Mouse (Mus musculus) myocyte (in vitro differentiated cells): ENCODE measurements around the gene Rela. TPM values are rescaled to one million over a fixed set of nuclear protein-coding genes. Genes with fewer than 3 reads are reported as not detected.
A peak's percentile ranks its signal among the peaks of the same experiment; 100 is the strongest.

Experiments used
- H3K27me3 ChIP-seq: one replicate; pipeline ENCODE4 v1.6.1; 2011; ENCODE audit not compliant: control insufficient read depth, insufficient read depth, insufficient read length
- H3K36me3 ChIP-seq: one replicate; pipeline ENCODE4 v1.6.1; 2011; ENCODE audit not compliant: control insufficient read depth, insufficient read depth
- H3K4me2 ChIP-seq: one replicate; pipeline ENCODE4 v1.6.1; 2011; ENCODE audit warnings: low read depth, control low read depth
- H3K4me3 ChIP-seq: one replicate; pipeline ENCODE4 v1.5.1; 2011; ENCODE audit warnings: mild to moderate bottlenecking, control low read depth, moderate library complexity
- H3K79me2 ChIP-seq: one replicate; pipeline ENCODE4 v1.6.1; 2011; ENCODE audit not compliant: control insufficient read depth, insufficient read depth
- H3ac ChIP-seq: one replicate; pipeline ENCODE4 v1.6.1; 2011; ENCODE audit not compliant: control insufficient read depth, insufficient read length
- CEBPB ChIP-seq: IDR thresholded peaks from 2 replicates; pipeline ENCODE4 v1.6.1; 2011; ENCODE audit warnings: mild to moderate bottlenecking, moderate library complexity; ENCODE audit not compliant: poor library complexity, insufficient read depth, severe bottlenecking
- E2F4 ChIP-seq: IDR thresholded peaks from one replicate; pipeline ENCODE4 v1.6.1; 2011; ENCODE audit warnings: mild to moderate bottlenecking, control low read depth, moderate library complexity; ENCODE audit not compliant: insufficient read depth
- MAX ChIP-seq: IDR thresholded peaks from one replicate; pipeline ENCODE4 v1.6.1; 2011; ENCODE audit warnings: low read depth, mild to moderate bottlenecking, control low read depth
- MYOD1 ChIP-seq, 3 experiments: IDR thresholded peaks; one replicate each; pipeline ENCODE4 v1.6.1; 2011; ENCODE audit warnings: control low read depth in 2 of 3, low read depth in 2 of 3, mild to moderate bottlenecking in 2 of 3, moderate library complexity in 1 of 3; ENCODE audit not compliant: insufficient read length in 2 of 3, control insufficient read depth in 1 of 3
- MYOG ChIP-seq, 3 experiments: IDR thresholded peaks; one replicate each; pipeline ENCODE4 v1.6.1; 2011; ENCODE audit warnings: control low read depth in 2 of 3, low read depth in 2 of 3, mild to moderate bottlenecking in 2 of 3; ENCODE audit not compliant: insufficient read length in 2 of 3, control insufficient read depth in 1 of 3, insufficient read depth in 1 of 3
- POLR2A ChIP-seq: IDR thresholded peaks from one replicate; pipeline ENCODE4 v1.6.1; 2011; ENCODE audit warnings: low read depth, mild to moderate bottlenecking, control low read depth, moderate library complexity; ENCODE audit not compliant: insufficient read length
- POLR2AphosphoS2 ChIP-seq: IDR thresholded peaks from one replicate; pipeline ENCODE4 v1.6.1; 2011; ENCODE audit warnings: low read depth, control low read depth; ENCODE audit not compliant: insufficient read length
- REST ChIP-seq: IDR thresholded peaks from one replicate; pipeline ENCODE4 v1.6.1; 2011; ENCODE audit warnings: mild to moderate bottlenecking, control low read depth, moderate library complexity; ENCODE audit not compliant: insufficient read depth, insufficient read length
- SRF ChIP-seq: IDR thresholded peaks from one replicate; pipeline ENCODE4 v1.6.1; 2011; ENCODE audit warnings: low read depth; ENCODE audit not compliant: control insufficient read depth, insufficient read length
- TCF12 ChIP-seq: IDR thresholded peaks from one replicate; pipeline ENCODE4 v1.6.1; 2011; ENCODE audit warnings: mild to moderate bottlenecking, control low read depth; ENCODE audit not compliant: poor library complexity, insufficient read depth, severe bottlenecking
- TCF3 ChIP-seq: IDR thresholded peaks from one replicate; pipeline ENCODE4 v1.6.1; 2011; ENCODE audit warnings: low read depth, control low read depth; ENCODE audit not compliant: insufficient read length
- USF1 ChIP-seq: IDR thresholded peaks from one replicate; pipeline ENCODE4 v1.6.1; 2011; ENCODE audit warnings: low read depth, mild to moderate bottlenecking, control low read depth, moderate library complexity
- polyA plus RNA-seq: library from polyadenylated mRNA; unstranded; fragments of >200 nt; fragmentation: generic; extraction: Trizol; gene quantifications from one replicate; pipeline ENCODE4 v1.2.1, GENCODE M21; 2012; ENCODE audit warnings: missing spikeins

Rela gene
- polyA plus RNA-seq, 1 experiment: 58.0 TPM

DNA sequence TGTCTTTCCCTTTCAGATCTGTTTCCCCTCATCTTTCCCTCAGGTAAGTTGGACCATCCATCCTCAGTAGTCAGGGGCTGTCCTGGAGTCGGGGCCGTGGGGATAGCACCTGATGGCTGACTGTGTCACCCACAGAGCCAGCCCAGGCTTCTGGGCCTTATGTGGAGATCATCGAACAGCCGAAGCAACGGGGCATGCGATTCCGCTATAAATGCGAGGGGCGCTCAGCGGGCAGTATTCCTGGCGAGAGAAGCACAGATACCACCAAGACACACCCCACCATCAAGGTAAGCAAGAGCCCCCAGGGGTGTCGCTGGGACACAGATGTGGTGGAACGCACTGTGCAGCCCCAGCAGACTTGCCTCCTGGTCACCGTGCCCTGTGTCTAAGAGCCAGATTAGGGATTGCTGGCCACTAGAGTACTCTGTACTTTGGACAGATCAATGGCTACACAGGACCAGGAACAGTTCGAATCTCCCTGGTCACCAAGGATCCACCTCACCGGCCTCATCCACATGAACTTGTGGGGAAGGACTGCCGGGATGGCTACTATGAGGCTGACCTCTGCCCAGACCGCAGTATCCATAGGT is 1.2 kb downstream of the Rela start:
- no peak for TF ChIP-seq MYOG (IDR thresholded peaks at IDR 0.05; ENCODE audit: control insufficient read depth in 1 of 3, insufficient read depth in 1 of 3, insufficient read length in 2 of 3, low read depth in 2 of 3)
- no peak for TF ChIP-seq SRF
- no peak for TF ChIP-seq USF1
- TF ChIP-seq MYOD1 (IDR thresholded peaks at IDR 0.05; ENCODE audit: control insufficient read depth in 1 of 3, insufficient read length in 2 of 3, low read depth in 2 of 3): no peak
- TF ChIP-seq TCF3: no peak
- no peak for TF ChIP-seq CEBPB
- no peak for TF ChIP-seq POLR2A
- no peak for TF ChIP-seq TCF12
- TF ChIP-seq POLR2AphosphoS2: no peak
- TF ChIP-seq REST: no peak
- TF ChIP-seq E2F4: no peak
- Histone ChIP-seq H3K4me2 (peak overlapping the region; percentile 78), H3K79me2 (peaks cover 12% of the 10 kb centered on the region), H3K36me3 (peaks cover 28% of the 10 kb centered on the region), H3K27me3 (no peaks in the 10 kb centered on the region), H3ac (peak overlapping the region; percentile 73), H3K4me3 (peak overlapping the region; percentile 55)

DNA sequence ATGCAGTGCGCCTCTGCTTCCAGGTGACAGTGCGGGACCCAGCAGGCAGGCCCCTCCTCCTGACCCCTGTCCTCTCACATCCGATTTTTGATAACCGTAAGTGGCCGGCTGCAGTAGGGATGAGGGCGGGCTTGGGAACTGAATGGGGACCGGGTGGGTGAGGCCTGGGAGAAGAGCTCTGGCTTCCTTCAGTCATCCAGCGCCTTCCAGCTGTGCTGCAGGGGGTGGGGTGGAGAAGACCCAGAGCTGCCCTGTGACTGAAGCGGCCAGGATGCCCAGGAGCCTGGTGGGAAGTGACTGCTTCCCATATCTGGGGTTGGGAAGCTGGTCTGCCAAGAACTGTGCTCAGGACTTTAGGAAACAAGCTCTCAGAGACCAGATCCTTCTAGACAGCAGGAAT is 3.1 kb downstream of the Rela start:
- Histone ChIP-seq H3K79me2 (peaks cover 12% of the 10 kb centered on the region), H3K36me3 (peaks cover 45% of the 10 kb centered on the region), H3K4me3 (no peak overlapping the region), H3K27me3 (no peaks in the 10 kb centered on the region), H3ac (no peak overlapping the region), H3K4me2 (no peak overlapping the region)
- no peak for TF ChIP-seq MYOD1 (IDR thresholded peaks at IDR 0.05; ENCODE audit: control insufficient read depth in 1 of 3, insufficient read length in 2 of 3, low read depth in 2 of 3)
- no peak for TF ChIP-seq SRF
- TF ChIP-seq CEBPB: no peak
- TF ChIP-seq POLR2AphosphoS2: no peak
- no peak for TF ChIP-seq E2F4
- no peak for TF ChIP-seq TCF3
- no peak for TF ChIP-seq REST
- TF ChIP-seq POLR2A: no peak
- TF ChIP-seq TCF12: no peak
- no peak for TF ChIP-seq USF1
- TF ChIP-seq MAX: no peak
- no peak for TF ChIP-seq MYOG (IDR thresholded peaks at IDR 0.05; ENCODE audit: control insufficient read depth in 1 of 3, insufficient read depth in 1 of 3, insufficient read length in 2 of 3, low read depth in 2 of 3)

DNA sequence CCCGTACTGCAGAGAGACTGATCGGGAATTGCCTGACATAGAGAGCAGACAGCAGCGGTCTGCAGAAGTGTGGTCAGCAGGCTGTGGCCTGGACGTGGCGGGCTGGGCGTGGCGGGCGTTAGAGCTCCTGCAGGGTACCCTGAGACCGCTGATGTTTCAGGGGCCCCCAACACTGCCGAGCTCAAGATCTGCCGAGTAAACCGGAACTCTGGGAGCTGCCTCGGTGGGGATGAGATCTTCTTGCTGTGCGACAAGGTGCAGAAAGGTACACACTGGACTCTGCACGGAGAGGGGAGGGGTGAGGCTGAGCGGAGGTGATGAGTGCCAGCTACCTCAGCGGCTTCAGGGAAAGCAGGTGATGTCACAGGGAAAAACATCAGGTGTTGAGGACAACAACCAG is 3.7 kb downstream of the Rela start:
- Histone ChIP-seq H3K36me3 (peaks cover 48% of the 10 kb centered on the region), H3K79me2 (peaks cover 12% of the 10 kb centered on the region), H3K27me3 (no peaks in the 10 kb centered on the region), H3K4me2 (no peak overlapping the region), H3K4me3 (no peak overlapping the region), H3ac (no peak overlapping the region)
- TF ChIP-seq SRF (no peak), USF1 (no peak), POLR2A (no peak), REST (no peak), TCF3 (no peak), TCF12 (no peak), MYOD1 (IDR thresholded peaks at IDR 0.05; ENCODE audit: control insufficient read depth in 1 of 3, insufficient read length in 2 of 3, low read depth in 2 of 3) (no peak), MYOG (IDR thresholded peaks at IDR 0.05; ENCODE audit: control insufficient read depth in 1 of 3, insufficient read depth in 1 of 3, insufficient read length in 2 of 3, low read depth in 2 of 3) (no peak), MAX (no peak), CEBPB (no peak), POLR2AphosphoS2 (no peak)

DNA sequence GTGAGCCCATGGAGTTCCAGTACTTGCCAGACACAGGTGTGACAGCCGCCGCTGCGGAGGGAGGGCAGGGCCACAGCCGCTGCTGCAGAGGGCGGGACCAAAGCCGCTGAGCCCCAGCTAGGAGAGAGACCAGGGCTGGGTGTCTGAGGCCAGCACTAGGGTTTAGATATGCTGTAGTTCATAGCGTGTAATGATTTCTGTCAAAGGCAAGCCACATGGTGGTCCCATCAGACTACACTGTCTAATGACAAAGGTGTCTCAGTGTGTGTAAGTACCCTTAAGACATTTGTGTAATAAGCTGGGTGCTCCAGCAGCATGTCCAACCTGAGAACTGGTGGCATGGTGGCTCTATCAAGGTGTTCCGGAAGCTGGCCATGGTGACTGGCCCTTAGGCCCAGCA is 4.4 kb downstream of the Rela start:
- no peak overlapping the region for H3K4me2 ChIP-seq
- H3K36me3 ChIP-seq: peaks cover 48% of the 10 kb centered on the region
- H3K79me2 ChIP-seq: peaks cover 12% of the 10 kb centered on the region
- H3K4me3 ChIP-seq: no peak overlapping the region
- no peaks in the 10 kb centered on the region for H3K27me3 ChIP-seq
- TF ChIP-seq TCF3 (no peak), REST (no peak), MYOG (IDR thresholded peaks at IDR 0.05; ENCODE audit: control insufficient read depth in 1 of 3, insufficient read depth in 1 of 3, insufficient read length in 2 of 3, low read depth in 2 of 3) (no peak), MAX (no peak), E2F4 (no peak), POLR2A (no peak), POLR2AphosphoS2 (no peak), USF1 (no peak), TCF12 (no peak), MYOD1 (IDR thresholded peaks at IDR 0.05; ENCODE audit: control insufficient read depth in 1 of 3, insufficient read length in 2 of 3, low read depth in 2 of 3) (no peak), CEBPB (no peak), SRF (no peak)
- H3ac ChIP-seq: no peak overlapping the region
